Mouse (Mus musculus): Measurements from ENCODE around the gene Col27a1. TPM values are rescaled to one million over a fixed set of nuclear protein-coding genes. Genes with fewer than 3 reads are reported as not detected.
"Not testable (repeated sequence)": the region's sequence is repeated elsewhere in the genome, so short reads cannot be mapped to it uniquely, and the experiment has no call there.

Col27a1 gene
- polyA plus RNA-seq, 1 experiment = 0.13 TPM

GRCm38 (mm10) chr4:63314063-63314462, 100.3 kb downstream of the Col27a1 start:
- H3K4me2 ChIP-seq (ENCODE audit: low read depth) = no peak overlapping the region
- H3K36me3 ChIP-seq (ENCODE audit: control insufficient read depth, insufficient read depth) = no peaks in the 10 kb centered on the region
- no peak overlapping the region for H3ac ChIP-seq (ENCODE audit: control insufficient read depth, insufficient read length)
- H3K79me2 ChIP-seq (ENCODE audit: control insufficient read depth, insufficient read depth) = no peaks in the 10 kb centered on the region
- TF ChIP-seq TCF3 (IDR thresholded peaks at IDR 0.05; ENCODE audit: insufficient read length, low read depth) (no peak), POLR2AphosphoS2 (IDR thresholded peaks at IDR 0.05; ENCODE audit: insufficient read length, low read depth) (no peak), REST (IDR thresholded peaks at IDR 0.05; ENCODE audit: insufficient read depth, insufficient read length) (no peak), MYOD1 (IDR thresholded peaks at IDR 0.05; ENCODE audit: control insufficient read depth in 1 of 3, insufficient read length in 2 of 3, low read depth in 2 of 3) (no peak), MYOG (IDR thresholded peaks at IDR 0.05; ENCODE audit: control insufficient read depth in 1 of 3, insufficient read depth in 1 of 3, insufficient read length in 2 of 3, low read depth in 2 of 3) (no peak), TCF12 (IDR thresholded peaks at IDR 0.05; ENCODE audit: insufficient read depth, poor library complexity, severe bottlenecking) (no peak), E2F4 (IDR thresholded peaks at IDR 0.05; ENCODE audit: insufficient read depth) (no peak), CEBPB (IDR thresholded peaks at IDR 0.05; ENCODE audit: insufficient read depth, poor library complexity, severe bottlenecking) (no peak), MAX (IDR thresholded peaks at IDR 0.05; ENCODE audit: low read depth) (no peak), SRF (IDR thresholded peaks at IDR 0.05; ENCODE audit: control insufficient read depth, insufficient read length, low read depth) (no peak), USF1 (IDR thresholded peaks at IDR 0.05; ENCODE audit: low read depth) (no peak), POLR2A (IDR thresholded peaks at IDR 0.05; ENCODE audit: insufficient read length, low read depth) (no peak)
- H3K4me3 ChIP-seq = no peak overlapping the region
- peaks cover 15% of the 10 kb centered on the region for H3K27me3 ChIP-seq (ENCODE audit: control insufficient read depth, insufficient read depth, insufficient read length)

- Histone ChIP-seq H3ac (ENCODE audit: control insufficient read depth, insufficient read length) (no peak overlapping the region), H3K79me2 (ENCODE audit: control insufficient read depth, insufficient read depth) (no peaks in the 10 kb centered on the region), H3K36me3 (ENCODE audit: control insufficient read depth, insufficient read depth) (no peaks in the 10 kb centered on the region), H3K4me2 (ENCODE audit: low read depth) (peak overlapping the region; percentile 27), H3K27me3 (ENCODE audit: control insufficient read depth, insufficient read depth, insufficient read length) (peaks cover 12% of the 10 kb centered on the region), H3K4me3 (no peak overlapping the region)
- TF ChIP-seq CEBPB (IDR thresholded peaks at IDR 0.05; ENCODE audit: insufficient read depth, poor library complexity, severe bottlenecking) = no peak
- peak in 2 of 3 experiments; percentile 61 to 78 for TF ChIP-seq MYOD1 (IDR thresholded peaks at IDR 0.05; ENCODE audit: control insufficient read depth in 1 of 3, insufficient read length in 2 of 3, low read depth in 2 of 3)
- peak in 2 of 3 experiments; percentile 46 to 68 for TF ChIP-seq MYOG (IDR thresholded peaks at IDR 0.05; ENCODE audit: control insufficient read depth in 1 of 3, insufficient read depth in 1 of 3, insufficient read length in 2 of 3, low read depth in 2 of 3)
- TF ChIP-seq POLR2AphosphoS2 (IDR thresholded peaks at IDR 0.05; ENCODE audit: insufficient read length, low read depth) = no peak
Observed at GRCm38 (mm10) chr4:63316076-63316746, 102.4 kb downstream of the Col27a1 start.

GRCm38 (mm10) chr4:63319566-63319965, 105.8 kb downstream of the Col27a1 start:
- H3ac ChIP-seq (ENCODE audit: control insufficient read depth, insufficient read length); H3K27me3 ChIP-seq (ENCODE audit: control insufficient read depth, insufficient read depth, insufficient read length); H3K4me2 ChIP-seq (ENCODE audit: low read depth); H3K79me2 ChIP-seq (ENCODE audit: control insufficient read depth, insufficient read depth); H3K36me3 ChIP-seq (ENCODE audit: control insufficient read depth, insufficient read depth); H3K4me3 ChIP-seq: not testable (repeated sequence)

GRCm38 (mm10) chr4:63323275-63323815, 109.5 kb downstream of the Col27a1 start:
- TF ChIP-seq MAX (IDR thresholded peaks at IDR 0.05; ENCODE audit: low read depth) = no peak
- no peak for TF ChIP-seq POLR2AphosphoS2 (IDR thresholded peaks at IDR 0.05; ENCODE audit: insufficient read length, low read depth)
- no peak for TF ChIP-seq MYOG (IDR thresholded peaks at IDR 0.05; ENCODE audit: control insufficient read depth in 1 of 3, insufficient read depth in 1 of 3, insufficient read length in 2 of 3, low read depth in 2 of 3)
- no peak for TF ChIP-seq CEBPB (IDR thresholded peaks at IDR 0.05; ENCODE audit: insufficient read depth, poor library complexity, severe bottlenecking)
- no peak for TF ChIP-seq SRF (IDR thresholded peaks at IDR 0.05; ENCODE audit: control insufficient read depth, insufficient read length, low read depth)
- TF ChIP-seq E2F4 (IDR thresholded peaks at IDR 0.05; ENCODE audit: insufficient read depth) = no peak
- TF ChIP-seq TCF3 (IDR thresholded peaks at IDR 0.05; ENCODE audit: insufficient read length, low read depth) = no peak
- TF ChIP-seq POLR2A (IDR thresholded peaks at IDR 0.05; ENCODE audit: insufficient read length, low read depth) = no peak
- TF ChIP-seq TCF12 (IDR thresholded peaks at IDR 0.05; ENCODE audit: insufficient read depth, poor library complexity, severe bottlenecking) = peak; percentile 1
- peak; percentile 62 for TF ChIP-seq USF1 (IDR thresholded peaks at IDR 0.05; ENCODE audit: low read depth)
- no peak overlapping the region for H3K4me3 ChIP-seq
- peaks cover 15% of the 10 kb centered on the region for H3K27me3 ChIP-seq (ENCODE audit: control insufficient read depth, insufficient read depth, insufficient read length)
- H3ac ChIP-seq (ENCODE audit: control insufficient read depth, insufficient read length) = no peak overlapping the region
- H3K4me2 ChIP-seq (ENCODE audit: low read depth) = no peak overlapping the region
- no peaks in the 10 kb centered on the region for H3K36me3 ChIP-seq (ENCODE audit: control insufficient read depth, insufficient read depth)
- no peaks in the 10 kb centered on the region for H3K79me2 ChIP-seq (ENCODE audit: control insufficient read depth, insufficient read depth)

- H3ac ChIP-seq (ENCODE audit: control insufficient read depth, insufficient read length) = no peak overlapping the region
- H3K4me2 ChIP-seq (ENCODE audit: low read depth) = no peak overlapping the region
- no peaks in the 10 kb centered on the region for H3K36me3 ChIP-seq (ENCODE audit: control insufficient read depth, insufficient read depth)
- no peak overlapping the region for H3K4me3 ChIP-seq
- H3K27me3 ChIP-seq (ENCODE audit: control insufficient read depth, insufficient read depth, insufficient read length) = peaks cover 29% of the 10 kb centered on the region
- TF ChIP-seq SRF (IDR thresholded peaks at IDR 0.05; ENCODE audit: control insufficient read depth, insufficient read length, low read depth) (no peak), MYOD1 (IDR thresholded peaks at IDR 0.05; ENCODE audit: control insufficient read depth in 1 of 3, insufficient read length in 2 of 3, low read depth in 2 of 3) (no peak), MYOG (IDR thresholded peaks at IDR 0.05; ENCODE audit: control insufficient read depth in 1 of 3, insufficient read depth in 1 of 3, insufficient read length in 2 of 3, low read depth in 2 of 3) (no peak), POLR2AphosphoS2 (IDR thresholded peaks at IDR 0.05; ENCODE audit: insufficient read length, low read depth) (no peak), USF1 (IDR thresholded peaks at IDR 0.05; ENCODE audit: low read depth) (no peak), TCF12 (IDR thresholded peaks at IDR 0.05; ENCODE audit: insufficient read depth, poor library complexity, severe bottlenecking) (no peak), REST (IDR thresholded peaks at IDR 0.05; ENCODE audit: insufficient read depth, insufficient read length) (no peak), CEBPB (IDR thresholded peaks at IDR 0.05; ENCODE audit: insufficient read depth, poor library complexity, severe bottlenecking) (no peak), MAX (IDR thresholded peaks at IDR 0.05; ENCODE audit: low read depth) (no peak), POLR2A (IDR thresholded peaks at IDR 0.05; ENCODE audit: insufficient read length, low read depth) (no peak)
- no peaks in the 10 kb centered on the region for H3K79me2 ChIP-seq (ENCODE audit: control insufficient read depth, insufficient read depth)
Observed at GRCm38 (mm10) chr4:63333403-63333802, 119.6 kb downstream of the Col27a1 start.
